Mouse (Mus musculus) adrenal gland (tissue): Measurements from ENCODE around the gene Ttc21a.

Experiments used
- intact Hi-C: fragments of 180-260 bp; cut with DNase I; formaldehyde crosslinking; loops from one replicate; pipeline ENCODE4 v1.15.1; 2025

Gene Ttc21a

DNA sequence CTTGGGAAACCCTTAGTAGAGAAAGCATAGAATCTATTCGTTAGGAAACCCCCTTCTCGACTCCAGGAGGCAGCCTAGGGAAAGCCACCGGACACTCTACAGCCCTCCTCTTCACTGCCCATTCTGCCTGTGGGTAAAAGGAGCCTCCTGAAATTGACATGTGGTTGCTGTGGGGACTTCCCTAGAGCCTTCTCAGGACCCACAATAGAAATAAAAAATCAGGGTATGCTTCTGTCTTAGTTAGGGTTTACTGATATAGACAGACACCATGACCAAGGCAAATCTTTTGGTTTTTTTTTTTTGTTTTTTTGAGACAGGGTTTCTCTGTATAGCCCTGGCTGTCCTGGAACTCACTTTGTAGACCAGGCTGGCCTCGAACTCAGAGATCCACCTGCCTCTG lies 58.7 kb downstream of the Ttc21a start:
- intact Hi-C loops: no loop called here

DNA sequence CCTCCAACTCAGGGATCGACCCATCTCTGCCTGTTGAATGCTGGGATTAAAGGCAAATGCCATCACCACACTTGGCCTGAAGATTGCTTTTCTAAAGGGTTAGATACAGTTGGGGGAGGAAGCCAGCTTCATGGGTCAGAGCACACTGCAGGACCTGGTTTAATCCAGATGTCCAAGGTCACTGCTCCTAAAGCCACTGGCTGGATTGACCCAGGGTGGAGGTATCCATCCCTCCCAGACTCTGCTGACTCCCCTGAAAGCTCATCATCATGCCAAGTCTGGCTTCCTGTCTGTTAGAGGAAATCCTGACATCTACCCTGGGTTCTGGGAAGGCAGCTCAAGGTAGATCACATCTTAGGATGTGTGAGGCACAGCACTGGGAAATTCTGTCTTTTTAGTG lies 61.4 kb downstream of the Ttc21a start:
- intact Hi-C loops: no loop called here

DNA sequence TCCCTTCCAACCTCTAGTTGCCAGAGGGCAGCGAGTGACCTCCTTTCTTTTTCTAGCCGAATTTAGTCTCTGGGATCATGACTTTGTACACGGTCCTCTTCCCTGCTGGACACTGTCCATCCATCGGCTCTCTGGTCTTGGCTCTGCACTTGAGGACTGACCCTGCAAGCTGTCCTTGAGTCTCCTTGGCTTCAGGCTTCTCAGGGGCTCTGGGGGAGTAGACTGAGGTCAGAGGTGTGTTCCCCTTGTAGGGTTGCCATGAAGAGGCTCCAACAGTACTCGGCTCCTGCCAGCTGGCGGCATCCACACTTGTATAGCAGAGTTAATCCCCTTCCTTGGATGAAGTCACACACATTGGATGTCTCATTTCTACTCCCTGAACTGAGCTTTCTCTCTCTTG lies 62.2 kb downstream of the Ttc21a start:
- intact Hi-C loops: no loop called here

DNA sequence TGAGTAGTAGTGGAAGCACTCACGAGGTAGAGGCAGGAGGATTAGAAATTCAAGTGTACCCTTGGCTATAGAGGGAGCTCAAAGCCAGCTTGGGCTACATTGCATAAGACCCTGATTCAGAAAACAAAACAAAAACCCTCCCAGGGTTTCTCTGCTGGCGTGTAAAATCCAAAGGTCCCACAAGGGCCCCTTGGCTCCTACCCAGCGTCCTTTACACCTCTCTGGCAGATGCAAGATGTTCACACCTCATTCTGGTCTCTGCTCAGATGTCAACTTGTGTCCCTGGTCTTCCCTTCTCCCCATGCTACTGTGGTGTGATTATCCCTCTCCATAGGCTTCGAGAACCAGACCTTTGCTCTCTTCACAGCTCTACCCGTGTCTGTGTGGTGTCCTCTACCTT lies 63.4 kb downstream of the Ttc21a start:
- intact Hi-C loops: no loop called here

DNA sequence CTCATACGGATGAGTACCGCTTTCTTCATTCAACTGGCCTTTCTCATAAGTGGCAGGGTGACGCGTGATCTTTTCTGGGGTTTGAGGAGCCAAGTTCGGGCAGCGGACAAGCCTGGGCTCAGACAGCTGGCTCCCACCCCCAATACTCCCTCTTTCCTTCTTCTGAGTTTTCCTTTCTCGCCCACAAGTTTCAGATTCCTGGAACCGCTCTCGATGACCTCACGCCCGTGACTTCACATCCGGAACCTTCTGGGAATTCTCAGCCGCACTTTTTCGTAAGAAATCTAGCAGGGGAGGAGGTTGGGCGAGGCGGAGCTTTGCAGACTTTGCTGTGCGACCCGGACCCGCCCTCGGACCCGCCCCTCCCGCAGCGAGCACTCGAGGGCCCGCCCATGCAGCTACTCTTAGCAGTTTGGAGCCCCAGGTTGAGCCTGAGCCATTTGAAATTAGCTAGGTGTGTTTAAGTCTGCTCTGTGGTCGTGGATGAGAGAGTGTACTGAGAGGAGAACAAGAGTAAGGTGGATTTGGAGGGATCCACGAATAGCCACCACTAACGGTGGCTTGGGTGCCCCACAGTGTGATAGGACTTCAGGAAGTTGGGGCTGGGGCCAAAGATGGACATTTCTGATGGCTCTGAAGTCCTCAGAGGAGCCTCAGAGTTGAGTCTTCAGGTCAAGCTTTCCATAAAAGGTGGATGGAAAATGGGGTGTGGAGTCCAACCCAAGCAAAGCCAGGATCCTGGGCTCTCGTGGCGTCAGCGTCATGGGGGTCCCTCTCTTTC lies 64.7 kb downstream of the Ttc21a start:
- intact Hi-C loops: no loop called here

DNA sequence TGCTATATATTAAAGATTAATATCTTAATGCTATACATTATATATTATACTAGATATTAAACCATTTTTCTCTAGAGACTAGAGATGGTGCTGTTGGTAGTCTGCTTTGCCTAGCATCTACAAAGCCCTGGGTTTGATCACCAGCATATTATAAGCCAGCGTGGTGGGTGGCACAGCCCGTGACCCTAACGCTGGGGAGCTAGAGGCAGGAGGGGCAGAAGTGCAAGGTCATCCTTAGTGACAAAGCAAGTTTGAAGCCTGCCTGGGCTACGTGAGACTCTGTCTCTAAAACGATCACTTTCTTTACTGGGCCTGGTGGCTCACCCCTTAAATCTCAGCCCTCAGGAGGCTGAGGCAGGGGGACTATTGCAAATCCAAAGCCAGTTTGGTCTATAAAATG lies 65.5 kb downstream of the Ttc21a start:
- intact Hi-C loops: no loop called here

DNA sequence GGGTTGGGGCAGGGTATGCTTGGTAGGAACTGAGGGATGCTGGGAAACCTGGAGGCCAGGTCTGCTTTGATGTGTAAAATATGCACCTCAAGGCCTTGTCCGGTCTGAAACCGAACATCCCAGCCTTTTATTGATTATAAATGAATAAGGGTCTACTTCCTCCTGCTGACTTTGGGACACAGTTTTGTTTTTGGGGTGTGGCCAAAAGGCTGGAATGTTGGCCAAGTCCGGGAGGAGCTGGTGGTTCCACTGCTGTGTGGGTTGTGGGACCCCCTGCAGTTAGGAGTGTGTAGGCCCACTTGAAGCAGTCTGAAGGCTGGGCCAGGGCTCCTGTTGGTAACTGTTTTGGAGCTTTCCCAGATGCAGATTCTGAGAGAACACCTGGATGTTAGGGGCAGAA lies 68.5 kb downstream of the Ttc21a start:
- intact Hi-C loops: no loop called here

DNA sequence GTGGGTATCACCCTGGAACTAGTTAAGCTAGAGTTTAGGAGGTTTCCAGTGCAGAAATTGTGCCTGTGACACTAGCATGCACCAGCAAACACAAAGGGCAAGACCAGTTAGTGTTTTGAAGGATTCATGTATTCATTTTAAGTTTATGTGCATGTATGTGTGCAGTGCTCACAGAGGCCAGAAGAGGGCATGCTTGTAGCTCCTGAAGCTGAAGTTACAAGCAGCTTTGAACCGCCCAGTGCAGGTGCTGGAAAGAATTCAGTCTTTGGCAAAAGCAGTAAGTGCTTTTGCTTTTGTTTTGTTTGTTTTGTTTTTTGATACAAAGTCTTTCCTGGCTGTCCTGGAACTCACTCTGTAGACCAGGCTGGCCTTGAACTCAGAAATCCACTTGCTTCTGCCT lies 70.4 kb downstream of the Ttc21a start:
- intact Hi-C loops: no loop called here

DNA sequence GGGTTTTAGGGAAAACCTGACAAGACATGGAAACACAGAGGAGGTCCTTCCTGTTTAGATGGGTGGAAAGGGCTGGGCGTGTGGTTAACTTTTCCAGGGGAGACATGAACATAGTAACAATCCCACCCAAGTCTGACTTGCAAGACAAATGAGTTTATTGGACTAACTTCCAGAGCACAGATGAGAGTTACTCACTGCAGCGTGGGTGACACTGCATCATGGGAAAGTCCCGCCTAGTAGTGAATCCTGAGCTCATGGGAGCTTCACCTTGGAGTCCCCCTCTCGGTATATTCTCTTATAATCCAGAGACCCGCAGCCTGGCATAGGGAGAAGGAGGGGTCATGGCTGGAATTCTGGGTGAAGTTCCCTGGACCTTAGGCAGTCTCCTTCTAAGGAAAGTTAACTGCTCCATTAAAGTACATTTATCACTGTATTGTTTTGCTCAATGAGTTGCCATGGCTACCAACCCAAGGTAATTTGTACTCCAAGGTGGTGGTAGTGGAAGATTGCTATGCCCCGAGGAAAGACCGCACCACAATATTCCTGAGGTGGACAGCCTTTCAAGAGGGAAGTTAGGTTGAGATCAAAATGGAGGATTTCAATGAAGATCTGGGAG lies 71.9 kb downstream of the Ttc21a start:
- intact Hi-C loops: no loop called here

DNA sequence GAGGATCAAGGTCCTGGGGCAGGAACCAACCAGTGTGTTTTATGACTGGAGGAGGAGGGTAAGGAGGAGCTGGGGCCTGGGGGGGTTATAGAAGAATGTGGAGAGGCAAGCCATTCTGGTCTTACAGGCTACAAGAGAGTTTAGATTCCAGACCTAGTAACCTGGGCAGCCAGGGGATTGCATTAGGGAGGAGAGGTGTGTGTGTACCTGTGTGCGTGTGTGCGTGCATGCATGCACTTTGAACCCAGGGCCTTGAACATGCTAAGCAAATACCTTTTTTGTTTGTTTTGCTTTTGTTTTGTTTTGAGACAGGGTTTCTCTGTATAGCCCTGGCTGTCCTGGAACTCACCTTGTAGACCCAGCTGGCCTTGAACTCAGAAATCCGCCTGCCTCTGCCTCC lies 72.5 kb downstream of the Ttc21a start:
- intact Hi-C loops: loop anchor here (5.0 kb wide), 1 partner anchor 48 kb away; no protein-coding TSS in a partner anchor

DNA sequence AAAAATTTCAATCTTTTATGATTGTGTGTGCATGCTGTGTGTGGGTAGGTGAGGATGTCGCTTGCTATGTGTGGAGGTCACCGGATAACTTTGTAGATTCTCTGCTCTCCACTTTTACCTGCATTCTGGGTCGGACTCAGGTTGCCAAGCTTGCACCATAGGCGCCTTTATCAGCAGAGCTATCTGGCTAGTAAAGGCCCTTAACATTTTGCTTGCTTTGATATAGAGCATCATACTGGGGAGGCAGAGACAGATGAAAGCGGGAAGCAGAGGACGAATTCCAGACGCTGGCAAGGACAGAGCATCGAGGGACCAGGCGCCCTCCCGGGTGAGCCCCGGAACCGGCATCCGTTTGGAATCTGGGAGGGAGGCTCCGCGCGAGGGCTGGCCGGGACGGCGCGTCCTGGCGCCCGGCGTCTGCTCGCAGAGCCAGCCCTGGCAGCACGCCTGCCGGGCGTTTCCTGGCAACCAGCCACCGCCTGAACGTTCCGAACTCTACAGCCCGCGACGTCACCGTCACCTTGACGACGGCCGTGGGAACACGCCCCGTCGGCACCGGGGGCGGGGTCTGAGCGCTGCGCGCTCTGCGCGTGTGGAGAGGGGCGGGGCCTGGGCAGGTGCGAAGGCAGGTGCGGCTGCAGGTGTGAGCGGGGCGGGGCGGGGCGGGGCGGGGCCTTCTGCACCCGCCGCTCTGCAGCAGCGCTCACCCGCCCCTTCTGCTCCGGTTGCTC lies 73.5 kb downstream of the Ttc21a start:
- intact Hi-C loops: loop anchor here (5.0 kb wide), 1 partner anchor 49 kb away; no protein-coding TSS in a partner anchor

DNA sequence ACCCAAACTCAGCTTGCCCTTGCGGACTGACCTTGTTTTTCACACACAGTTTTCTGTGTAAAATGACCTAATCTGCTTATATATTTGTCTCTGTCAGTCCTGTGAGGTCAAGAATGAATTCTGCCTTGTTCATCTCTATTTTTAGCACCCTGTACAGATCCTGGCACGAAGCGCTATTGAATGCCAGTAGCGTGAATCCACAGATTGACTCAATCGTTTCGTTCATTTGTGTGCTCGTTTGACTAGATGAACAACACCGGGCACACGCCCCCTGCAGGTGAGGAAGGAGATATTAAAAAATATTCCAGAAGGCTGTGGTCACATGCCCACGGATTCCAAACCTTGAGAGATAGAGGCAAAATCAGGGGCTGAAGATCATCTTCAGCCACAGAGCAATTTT lies 74.1 kb downstream of the Ttc21a start:
- intact Hi-C loops: loop anchor here (5.0 kb wide), 1 partner anchor 49 kb away; no protein-coding TSS in a partner anchor

DNA sequence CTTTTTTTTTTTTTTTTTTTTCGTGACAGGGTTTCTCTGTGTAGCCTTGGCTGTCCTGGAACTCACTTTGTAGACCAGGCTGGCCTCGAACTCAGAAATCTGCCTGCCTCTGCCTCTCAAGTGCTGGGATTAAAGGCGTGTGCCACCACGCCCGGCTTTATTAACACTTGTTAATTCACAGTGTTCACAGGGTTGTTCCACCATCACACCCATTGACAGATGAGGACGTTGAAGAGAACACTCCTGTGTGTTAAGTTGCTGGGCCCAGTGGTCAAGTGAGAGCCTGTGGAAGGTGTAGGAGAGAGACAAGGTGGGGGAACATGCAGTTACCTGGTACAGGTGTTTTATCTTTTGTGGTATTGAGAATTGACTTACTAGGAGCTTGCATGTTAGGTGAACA lies 74.8 kb downstream of the Ttc21a start:
- intact Hi-C loops: loop anchor here (5.0 kb wide), 1 partner anchor 50 kb away; no protein-coding TSS in a partner anchor

DNA sequence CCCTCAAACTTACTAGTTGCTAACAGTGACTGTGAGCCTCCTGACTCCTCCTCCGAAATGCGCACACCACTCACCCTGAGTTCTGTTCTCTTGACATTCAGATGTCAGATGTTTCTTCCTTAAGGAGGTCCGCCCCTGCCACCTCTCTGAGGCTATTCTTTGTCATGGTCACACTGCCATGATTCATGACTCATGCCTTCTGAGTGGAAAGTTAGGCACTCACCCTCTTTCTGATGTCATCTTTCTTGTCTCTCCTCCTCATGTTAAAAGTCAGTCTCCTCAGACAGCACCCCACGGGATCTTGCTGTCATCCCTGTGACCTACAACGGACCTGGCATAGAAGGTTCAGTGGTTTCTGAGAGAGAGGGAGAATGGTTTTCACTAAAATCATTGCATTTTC lies 75.4 kb downstream of the Ttc21a start:
- intact Hi-C loops: loop anchor here (5.0 kb wide), 1 partner anchor 50 kb away; no protein-coding TSS in a partner anchor

DNA sequence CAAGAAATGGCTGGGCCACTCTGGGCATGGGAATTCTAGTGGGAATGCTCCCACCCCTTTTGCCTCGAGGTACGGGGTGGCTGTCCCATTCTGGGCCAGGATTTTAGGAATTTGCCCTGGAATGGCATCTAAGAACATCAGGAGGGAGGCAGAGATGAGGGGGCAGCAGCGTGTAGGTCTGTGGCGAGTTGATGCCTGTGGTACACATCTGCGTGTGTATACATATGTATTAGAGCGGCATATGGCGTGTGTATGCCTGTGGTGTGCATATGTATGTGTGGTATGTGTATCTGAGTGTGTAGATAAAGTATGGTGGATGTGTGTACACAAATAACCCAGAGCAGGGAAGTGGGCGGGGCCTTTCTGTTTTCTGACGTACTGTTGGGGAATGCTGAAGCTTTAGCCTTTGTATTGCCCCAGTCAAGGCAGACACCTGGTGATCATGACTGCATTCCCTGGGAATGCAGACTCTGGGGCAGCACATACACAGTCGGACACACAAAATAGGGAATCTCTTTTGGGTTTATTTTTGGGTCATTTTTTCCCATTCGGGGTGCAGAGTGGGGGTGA lies 75.9 kb downstream of the Ttc21a start:
- intact Hi-C loops: loop anchor here (5.0 kb wide), 1 partner anchor 51 kb away; no protein-coding TSS in a partner anchor

DNA sequence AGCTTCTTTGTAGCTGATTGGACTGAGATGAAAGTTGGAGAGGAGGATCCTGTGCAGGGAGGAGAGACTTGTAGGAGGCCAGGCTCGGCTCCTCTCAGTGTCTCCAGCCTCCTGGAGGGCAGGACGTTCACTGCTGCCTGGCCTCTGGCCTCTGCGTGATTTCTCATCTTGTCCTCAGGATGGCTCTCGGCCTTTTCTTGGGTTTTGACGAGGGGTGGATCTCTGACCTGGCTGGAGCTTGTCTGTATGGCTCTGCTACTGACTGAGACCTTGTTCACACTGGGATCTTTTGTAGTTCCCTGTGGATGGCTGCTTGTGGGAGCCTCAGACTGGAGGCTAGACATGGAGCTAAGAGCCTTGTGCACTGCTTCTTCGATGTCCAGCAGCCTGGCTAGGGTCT lies 77.4 kb downstream of the Ttc21a start:
- intact Hi-C loops: loop anchor here (5.0 kb wide), 1 partner anchor 53 kb away; no protein-coding TSS in a partner anchor

DNA sequence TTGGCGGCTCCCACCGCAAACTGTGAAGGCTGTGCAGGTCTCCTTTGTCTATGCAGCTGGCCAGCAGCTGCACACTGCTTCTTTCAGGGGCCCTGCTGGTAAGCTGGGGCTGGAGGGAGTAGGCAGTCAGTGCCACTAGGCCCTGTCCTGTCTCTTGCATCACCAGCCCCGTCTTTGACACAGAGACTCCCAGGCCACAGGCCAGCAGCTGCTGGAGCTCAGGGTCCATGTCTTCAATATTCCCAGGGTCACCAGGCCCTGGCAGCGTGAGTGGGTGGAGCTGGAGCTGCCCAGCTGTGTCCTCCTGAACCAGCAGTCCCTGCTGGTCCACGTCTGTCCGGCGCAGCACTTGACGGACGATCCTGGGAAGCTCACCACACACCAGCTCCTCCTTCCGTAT lies 79.5 kb downstream of the Ttc21a start:
- intact Hi-C loops: no loop called here
